Mouse (Mus musculus): ENCODE measurements around the gene Erv3. TPM values are rescaled to one million over a fixed set of nuclear protein-coding genes. Genes with fewer than 3 reads are reported as not detected.

Gene Erv3
- polyA plus RNA-seq, 1 experiment: not detected

- Histone ChIP-seq H3K4me1 (ENCODE audit: control insufficient read depth, insufficient read depth, insufficient read length, low read length) (peaks cover 4% of the 10 kb centered on the region; the same call in 1 of the 2 replicates), H3K27ac (replicated peaks; ENCODE audit: low read depth, low read length) (no peak overlapping the region), H3K4me3 (ENCODE audit: insufficient read depth, low read depth, low read length) (no peak overlapping the region)
Observed at GRCm38 (mm10) chr2:131886503-131887160, 27.1 kb upstream of the Erv3 start.

DNA sequence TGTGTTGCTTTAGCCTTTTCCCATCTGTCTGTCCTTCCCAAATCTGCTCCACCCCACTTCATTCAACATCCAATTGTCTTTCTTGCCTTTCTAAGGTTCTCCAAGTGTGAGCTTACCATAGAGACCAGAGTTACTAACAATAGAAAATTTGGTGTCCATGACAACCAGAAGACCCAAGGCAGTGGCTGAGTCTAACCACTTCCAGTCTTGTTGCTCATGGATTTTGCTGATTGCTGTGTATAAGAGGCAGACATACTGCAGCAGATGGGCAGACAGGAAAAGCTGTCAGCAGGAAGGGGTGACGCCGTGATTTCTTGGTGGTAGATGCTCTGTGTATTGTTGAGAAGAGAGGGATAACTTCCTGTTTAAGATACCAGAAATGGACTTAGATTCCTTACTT, 23.6 kb upstream of the Erv3 start:
- no peak overlapping the region for H3K27ac ChIP-seq (replicated peaks; ENCODE audit: low read depth, low read length)
- H3K4me1 ChIP-seq (ENCODE audit: control insufficient read depth, insufficient read depth, insufficient read length, low read length): no peaks in the 10 kb centered on the region
- no peak overlapping the region for H3K4me3 ChIP-seq (ENCODE audit: insufficient read depth, low read depth, low read length)

- Histone ChIP-seq H3K4me3 (ENCODE audit: insufficient read depth, low read depth, low read length) (no peak overlapping the region), H3K27ac (replicated peaks; ENCODE audit: low read depth, low read length) (peak overlapping the region; percentile 68), H3K4me1 (ENCODE audit: control insufficient read depth, insufficient read depth, insufficient read length, low read length) (no peaks in the 10 kb centered on the region)
Observed at GRCm38 (mm10) chr2:131881766-131882165, 22.2 kb upstream of the Erv3 start.

GRCm38 (mm10) chr2:131876551-131877265, 17.2 kb upstream of the Erv3 start:
- Histone ChIP-seq H3K4me3 (ENCODE audit: insufficient read depth, low read depth, low read length) (no peak overlapping the region), H3K4me1 (ENCODE audit: control insufficient read depth, insufficient read depth, insufficient read length, low read length) (no peaks in the 10 kb centered on the region), H3K27ac (replicated peaks; ENCODE audit: low read depth, low read length) (no peak overlapping the region)

- Histone ChIP-seq H3K4me1 (ENCODE audit: control insufficient read depth, insufficient read depth, insufficient read length, low read length) (no peaks in the 10 kb centered on the region), H3K27ac (replicated peaks; ENCODE audit: low read depth, low read length) (no peak overlapping the region), H3K4me3 (ENCODE audit: insufficient read depth, low read depth, low read length) (no peak overlapping the region)
Observed at GRCm38 (mm10) chr2:131873376-131873775, 13.8 kb upstream of the Erv3 start.

GRCm38 (mm10) chr2:131868983-131869382, 9.4 kb upstream of the Erv3 start:
- no peaks in the 10 kb centered on the region for H3K4me1 ChIP-seq (ENCODE audit: control insufficient read depth, insufficient read depth, insufficient read length, low read length)
- no peak overlapping the region for H3K27ac ChIP-seq (replicated peaks; ENCODE audit: low read depth, low read length)
- no peak overlapping the region for H3K4me3 ChIP-seq (ENCODE audit: insufficient read depth, low read depth, low read length)

DNA sequence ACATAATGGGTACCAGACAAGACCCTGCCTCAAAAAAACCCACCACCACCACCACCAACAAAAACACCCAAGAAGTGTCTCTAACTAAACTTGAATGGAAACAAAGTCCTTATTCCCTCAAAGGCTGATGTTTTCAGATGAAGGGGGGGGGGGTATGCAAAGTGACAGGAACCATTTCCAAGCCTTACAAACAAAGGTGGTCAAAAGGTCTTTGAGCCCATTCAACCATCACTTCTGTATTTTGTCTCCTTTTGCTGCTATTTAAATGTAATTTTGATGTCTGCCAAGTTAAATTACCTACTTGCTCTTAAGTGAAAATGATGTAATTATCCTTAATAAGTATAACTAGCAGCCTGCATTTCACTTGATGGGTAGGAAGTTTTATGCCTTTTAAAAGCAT, 7.1 kb upstream of the Erv3 start:
- Histone ChIP-seq H3K27ac (replicated peaks; ENCODE audit: low read depth, low read length) (no peak overlapping the region), H3K4me3 (ENCODE audit: insufficient read depth, low read depth, low read length) (no peak overlapping the region), H3K4me1 (ENCODE audit: control insufficient read depth, insufficient read depth, insufficient read length, low read length) (no peaks in the 10 kb centered on the region)

GRCm38 (mm10) chr2:131864262-131864796, 4.8 kb upstream of the Erv3 start:
- Histone ChIP-seq H3K4me3 (ENCODE audit: insufficient read depth, low read depth, low read length) (no peak overlapping the region), H3K27ac (replicated peaks; ENCODE audit: low read depth, low read length) (no peak overlapping the region), H3K4me1 (ENCODE audit: control insufficient read depth, insufficient read depth, insufficient read length, low read length) (no peaks in the 10 kb centered on the region)

DNA sequence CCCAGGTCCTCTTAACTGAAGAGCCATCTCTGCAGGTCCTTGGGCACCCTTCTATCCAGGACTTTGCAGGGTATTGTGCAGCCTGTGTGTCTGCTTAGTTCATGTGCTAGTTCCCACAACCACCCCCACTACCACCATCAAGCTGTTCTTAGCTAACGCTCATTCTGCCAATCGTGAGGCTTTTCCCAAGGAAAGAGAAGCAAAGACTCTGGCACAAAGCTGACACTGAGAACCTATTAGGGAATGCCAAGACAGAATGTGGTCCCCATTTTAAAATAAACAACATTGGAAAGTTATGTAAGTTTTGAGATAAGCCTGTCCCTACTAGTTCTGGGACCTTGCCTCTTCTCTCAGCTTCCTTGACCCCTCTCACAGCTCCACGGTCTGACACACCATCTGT, 3.9 kb upstream of the Erv3 start:
- no peak overlapping the region for H3K4me3 ChIP-seq (ENCODE audit: insufficient read depth, low read depth, low read length)
- no peak overlapping the region for H3K27ac ChIP-seq (replicated peaks; ENCODE audit: low read depth, low read length)

GRCm38 (mm10) chr2:131862617-131863275, 3.2 kb upstream of the Erv3 start:
- H3K27ac ChIP-seq (replicated peaks; ENCODE audit: low read depth, low read length): no peak overlapping the region
- H3K4me1 ChIP-seq (ENCODE audit: control insufficient read depth, insufficient read depth, insufficient read length, low read length): no peaks in the 10 kb centered on the region

More for the DNA sequence above, 3.9 kb upstream of the Erv3 start:
- H3K4me1 ChIP-seq (ENCODE audit: control insufficient read depth, insufficient read depth, insufficient read length, low read length): no peaks in the 10 kb centered on the region

DNA sequence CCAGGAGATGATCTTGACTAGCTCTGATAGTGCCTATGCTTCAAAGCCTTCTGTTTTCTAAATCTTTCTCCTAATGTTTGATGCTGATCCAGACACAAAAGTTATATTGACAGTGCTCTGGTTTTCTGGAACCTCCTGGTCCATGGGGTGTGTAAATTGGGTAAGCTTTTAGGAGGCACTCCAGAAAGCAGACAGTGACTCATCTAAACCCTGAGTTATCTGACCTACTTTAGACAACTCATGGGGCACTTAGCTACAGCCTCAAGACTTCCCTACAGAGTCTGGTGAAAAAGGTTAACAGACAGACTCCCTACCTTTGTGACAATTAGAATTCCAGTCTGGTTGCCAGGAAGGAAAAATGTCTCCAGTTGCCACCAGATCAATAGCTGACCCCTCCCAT, 1.7 kb downstream of the Erv3 start:
- H3K27ac ChIP-seq (replicated peaks; ENCODE audit: low read depth, low read length): no peak overlapping the region
- no peaks in the 10 kb centered on the region for H3K4me1 ChIP-seq (ENCODE audit: control insufficient read depth, insufficient read depth, insufficient read length, low read length)
- no peak overlapping the region for H3K4me3 ChIP-seq (ENCODE audit: insufficient read depth, low read depth, low read length)

More at GRCm38 (mm10) chr2:131862617-131863275, 3.2 kb upstream of the Erv3 start:
- H3K4me3 ChIP-seq (ENCODE audit: insufficient read depth, low read depth, low read length): no peak overlapping the region

GRCm38 (mm10) chr2:131853719-131854118, 5.8 kb downstream of the Erv3 start:
- no peaks in the 10 kb centered on the region for H3K4me1 ChIP-seq (ENCODE audit: control insufficient read depth, insufficient read depth, insufficient read length, low read length)
- H3K4me3 ChIP-seq (ENCODE audit: insufficient read depth, low read depth, low read length): no peak overlapping the region
- no peak overlapping the region for H3K27ac ChIP-seq (replicated peaks; ENCODE audit: low read depth, low read length)

DNA sequence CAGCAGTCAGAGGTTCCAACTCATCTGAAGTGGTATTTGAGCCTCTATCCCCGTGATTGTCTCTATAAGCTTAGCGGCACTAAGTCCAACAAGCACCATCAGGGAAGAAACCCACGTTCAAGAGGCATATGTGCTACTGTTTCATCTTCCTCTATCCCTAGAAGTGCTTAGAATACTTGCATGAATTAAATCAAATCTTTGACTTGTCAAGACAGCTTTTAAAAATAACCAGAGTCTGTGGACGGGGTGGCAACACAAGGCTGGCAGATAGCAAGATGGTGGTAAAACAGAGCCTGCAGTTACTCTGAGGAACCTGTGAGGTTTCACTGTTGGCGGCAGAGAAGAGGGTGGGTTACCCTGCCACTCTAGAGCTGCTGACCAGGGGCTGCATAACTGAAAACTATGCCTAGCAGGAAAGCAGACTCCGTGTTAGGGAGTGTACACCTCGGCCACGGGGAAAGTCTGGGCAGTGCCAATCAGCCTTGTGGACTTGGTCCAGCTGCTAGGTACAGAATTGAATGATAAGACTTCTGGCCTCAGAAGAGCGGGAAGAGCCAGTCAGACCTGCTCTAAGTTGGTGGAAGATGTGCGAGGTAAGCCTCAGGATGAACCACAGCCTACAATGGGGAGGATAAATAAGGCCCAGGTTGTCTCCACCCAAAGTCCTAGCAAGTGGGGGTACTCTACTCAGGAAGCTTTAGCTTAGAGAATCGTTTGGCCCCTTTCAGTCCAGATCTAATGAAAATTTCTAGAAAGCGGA, 8.0 kb downstream of the Erv3 start:
- Histone ChIP-seq H3K27ac (replicated peaks; ENCODE audit: low read depth, low read length) (no peak overlapping the region), H3K4me1 (ENCODE audit: control insufficient read depth, insufficient read depth, insufficient read length, low read length) (no peaks in the 10 kb centered on the region), H3K4me3 (ENCODE audit: insufficient read depth, low read depth, low read length) (no peak overlapping the region)

GRCm38 (mm10) chr2:131850047-131850446, 9.5 kb downstream of the Erv3 start:
- Histone ChIP-seq H3K4me1 (ENCODE audit: control insufficient read depth, insufficient read depth, insufficient read length, low read length) (no peaks in the 10 kb centered on the region), H3K4me3 (ENCODE audit: insufficient read depth, low read depth, low read length) (no peak overlapping the region), H3K27ac (replicated peaks; ENCODE audit: low read depth, low read length) (no peak overlapping the region)
